Mouse (Mus musculus) lung, postnatal 10 days (tissue): ENCODE measurements around the gene Tchh.

Source experiments
- DNase-seq: peaks from one replicate; pipeline ENCODE4 v3.0.0; 2021

The Tchh gene

DNA sequence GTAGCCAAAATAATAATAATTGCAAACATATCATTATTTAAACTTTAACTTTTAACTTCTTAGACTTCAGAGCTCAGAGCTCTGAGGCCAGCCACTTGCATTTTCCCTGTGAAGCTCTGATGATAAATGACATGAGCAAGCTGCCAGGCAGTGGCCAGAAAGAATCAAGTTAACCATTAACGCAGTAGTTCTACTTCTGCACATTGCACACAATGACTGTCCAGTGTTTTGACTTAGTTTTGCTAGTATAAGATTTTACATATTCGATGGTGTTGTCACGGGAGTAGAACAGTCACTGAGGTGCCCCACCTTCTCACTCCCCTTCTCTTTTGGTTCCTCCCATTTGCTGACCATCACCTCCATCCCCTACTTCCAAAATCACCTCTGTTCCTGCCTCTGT is 55.0 kb downstream of the Tchh start:
- no peak for DNase-seq
